Mouse (Mus musculus): ENCODE measurements around the gene Dnm1.

- no peak for TF ChIP-seq CTCF (IDR thresholded peaks at IDR 0.05; ENCODE audit: insufficient read depth, low read depth, low read length)
- TF ChIP-seq POLR2A (IDR thresholded peaks at IDR 0.05; ENCODE audit: insufficient read depth, low read depth, low read length): no peak
Observed at GRCm38 (mm10) chr2:32320721-32321120, 32.4 kb downstream of the Dnm1 start.
